Mouse (Mus musculus) olfactory bulb, adult 2 months (tissue): ENCODE results near the gene Lrrc49.

Experiments
- CTCF ChIP-seq: fragments of 200-500 bp; IDR thresholded peaks from 2 replicates; pipeline ENCODE4 v1.5.1; 2012; ENCODE audit warnings: low read depth, mild to moderate bottlenecking, low read length, moderate library complexity; ENCODE audit not compliant: insufficient read depth
- POLR2A ChIP-seq: fragments of 200-500 bp; IDR thresholded peaks from 2 replicates; pipeline ENCODE4 v1.6.1; 2012; ENCODE audit warnings: mild to moderate bottlenecking, low read depth, low read length, moderate library complexity; ENCODE audit not compliant: insufficient read depth

DNA sequence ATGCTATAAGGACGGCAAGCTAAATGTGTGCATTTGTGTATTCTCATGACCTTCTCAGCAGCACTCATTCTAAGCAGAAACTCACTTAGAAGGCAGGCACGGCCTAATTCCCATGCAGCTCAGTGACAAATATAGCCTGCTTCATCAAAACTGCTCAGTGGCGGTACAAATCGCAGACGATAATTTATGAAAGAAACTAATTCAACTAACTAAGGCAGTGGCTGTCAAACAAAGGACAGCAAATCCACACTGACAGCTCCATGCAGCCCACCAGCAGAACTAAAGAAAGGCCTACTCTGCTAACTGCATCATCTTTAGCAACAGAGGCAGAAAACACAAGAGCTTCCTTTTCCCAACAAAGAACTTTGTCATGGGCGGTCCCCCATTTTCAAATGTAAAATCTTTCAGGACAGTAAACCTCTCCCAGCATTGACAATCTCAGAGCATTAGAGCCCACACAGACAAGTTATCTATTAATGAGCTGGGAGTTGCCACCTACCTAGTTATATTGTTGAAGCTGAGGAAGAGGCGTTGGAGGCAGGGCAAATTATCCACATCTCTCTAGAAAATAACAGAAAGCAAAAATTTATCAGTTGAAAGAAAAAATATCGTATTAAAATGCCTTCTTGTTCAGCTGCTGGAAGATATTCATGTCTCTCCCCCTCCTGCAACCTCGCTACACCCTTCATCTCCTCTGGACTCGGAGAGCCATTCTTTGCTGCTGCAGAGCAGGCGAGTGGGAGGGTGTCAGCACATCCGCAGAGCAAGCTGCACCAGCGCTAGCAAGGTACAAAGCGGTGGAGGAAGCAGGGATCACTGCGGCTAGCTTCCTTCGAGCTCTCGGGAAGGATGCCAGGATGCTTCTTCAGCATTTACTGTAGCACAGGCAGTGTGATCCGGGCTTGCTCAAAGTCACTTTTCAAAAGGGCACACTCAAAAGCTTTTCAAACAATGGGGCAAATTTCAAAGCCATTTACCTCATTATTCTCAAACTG lies 38.7 kb downstream of the Lrrc49 start:
- TF ChIP-seq POLR2A (no peak), CTCF (no peak)
